Mouse (Mus musculus): ENCODE results near the gene Axin2.

GRCm38 (mm10) chr11:108880546-108880945 is 39.6 kb upstream of the Axin2 start:
- no peak for TF ChIP-seq POLR2A (IDR thresholded peaks at IDR 0.05; ENCODE audit: borderline replicate concordance, control insufficient read depth, low read depth, low read length)
- TF ChIP-seq CTCF (IDR thresholded peaks at IDR 0.05; ENCODE audit: control insufficient read depth, insufficient read depth, low read length): no peak

Data from bone marrow, adult 2 months (tissue).